Mouse (Mus musculus): ENCODE results near the gene Ctnnd1.

- no peak for TF ChIP-seq CTCF (IDR thresholded peaks at IDR 0.05; ENCODE audit: borderline replicate concordance, control insufficient read depth, extremely low read depth, insufficient read depth, low read length, poor library complexity)
- TF ChIP-seq POLR2A (IDR thresholded peaks at IDR 0.05; ENCODE audit: control insufficient read depth, extremely low read depth, insufficient read depth, low read length, poor library complexity): no peak
Observed at GRCm38 (mm10) chr2:84624201-84624600, 26.4 kb downstream of the Ctnnd1 start.

Data from thymus, adult 2 months (tissue).